ENCODE assay signal across 1 mouse cellular context in the genomic region with DNA sequence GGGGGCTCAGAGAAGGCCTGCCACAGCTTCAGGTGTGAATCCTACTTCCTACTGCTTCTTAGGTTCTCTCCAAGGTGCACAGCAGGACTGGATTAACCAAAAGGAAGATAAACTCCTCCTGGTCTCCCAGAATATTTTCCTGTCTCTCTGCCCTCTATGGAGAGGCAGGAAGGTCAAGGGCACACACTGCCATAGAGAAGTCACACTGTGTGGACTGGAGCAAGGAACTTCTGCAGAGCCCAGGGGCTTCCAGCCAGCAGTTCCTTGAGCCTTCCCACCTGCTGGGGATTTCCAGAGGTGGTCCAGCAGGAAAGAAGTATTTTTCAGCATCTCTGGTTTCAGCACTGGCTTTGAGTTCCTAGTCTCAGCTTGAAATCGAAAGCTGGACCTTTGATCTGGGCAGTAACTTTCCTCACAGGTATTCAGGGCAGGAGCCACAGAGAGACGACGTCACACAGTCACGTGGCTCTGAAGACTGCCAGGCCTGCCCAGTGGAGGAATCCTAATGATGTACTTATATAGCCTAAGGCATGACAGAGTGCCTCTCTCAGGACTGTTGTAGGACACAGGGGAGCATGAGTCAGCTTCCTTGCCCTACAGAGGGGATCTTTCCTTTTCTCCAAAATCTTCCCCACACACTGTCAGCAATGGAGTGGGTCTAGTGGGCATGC.
TF ChIP-seq lines count a peak whose summit lies in the region.

No protein-coding gene starts in this region.

TF ChIP-seq in CH12.LX, 34 proteins besides CTCF, POLR2A, EP300 and RAD21 (continued from another document):
- no peak for TF ChIP-seq JUND (conservative IDR thresholded peaks at IDR 0.05; ENCODE audit: low read depth, low read length)
- TF ChIP-seq MAX (IDR thresholded peaks at IDR 0.05; ENCODE audit: low read length): peak; percentile 80
- TF ChIP-seq PAX5 (IDR thresholded peaks at IDR 0.05; ENCODE audit: low read length): no peak
- no peak for TF ChIP-seq HCFC1 (IDR thresholded peaks at IDR 0.05; ENCODE audit: low read depth, low read length)
- no peak for TF ChIP-seq TBP (conservative IDR thresholded peaks at IDR 0.05; ENCODE audit: low read depth, low read length)
- no peak for TF ChIP-seq CHD1 (IDR thresholded peaks at IDR 0.05; ENCODE audit: low read depth, low read length)
- TF ChIP-seq IRF4 (IDR thresholded peaks at IDR 0.05; ENCODE audit: low read depth, low read length): no peak
- no peak for TF ChIP-seq NRF1 (IDR thresholded peaks at IDR 0.05; ENCODE audit: low read depth, low read length)
- no peak for TF ChIP-seq MEF2A (IDR thresholded peaks at IDR 0.05; ENCODE audit: borderline replicate concordance, low read depth, low read length)
- 0 out of 2 replicates have a peak, but pooled peaks have one; percentile 9 for TF ChIP-seq ETS1 (conservative IDR thresholded peaks at IDR 0.05; ENCODE audit: low read depth, low read length)
- TF ChIP-seq USF1 (IDR thresholded peaks at IDR 0.05; ENCODE audit: low read depth, low read length): peak; percentile 81
- TF ChIP-seq USF2 (conservative IDR thresholded peaks at IDR 0.05; ENCODE audit: low read depth, low read length): peak; percentile 67
